Mouse (Mus musculus) liver (tissue): ENCODE measurements around the gene Olfr592.
"Not testable (repeated sequence)": the region's sequence is repeated elsewhere in the genome, so short reads cannot be mapped to it uniquely, and the experiment has no call there.

Experiments
- DNase-seq: peaks from one replicate; pipeline ENCODE4 v3.0.0-alpha.2; 2020; ENCODE audit warnings: mixed read lengths

Olfr592 gene

GRCm38 (mm10) chr7:103184503-103184902 lies at the start of gene Olfr592:
Olfr592 (plus strand) TSS chr7:103184803.
- not testable (repeated sequence) for DNase-seq

- DNase-seq, result no peak
These were observed 44.0 kb upstream of the Olfr592 start, which contains the start of gene Olfr588-ps1 for GRCm38 (mm10) chr7:103140579-103140978. Olfr588-ps1 (plus strand) TSS chr7:103140879.

GRCm38 (mm10) chr7:103156256-103156655 lies 28.3 kb upstream of the Olfr592 start, which contains the start of gene Olfr589:
Olfr589 (minus strand) TSS chr7:103156356.
- DNase-seq, result no peak

GRCm38 (mm10) chr7:103169697-103170096 lies 14.9 kb upstream of the Olfr592 start:
- DNase-seq, result no peak

- DNase-seq, result no peak
These were observed 6.4 kb upstream of the Olfr592 start, which contains the start of gene Olfr591 for GRCm38 (mm10) chr7:103178240-103178639. Olfr591 (minus strand) TSS chr7:103178340.

- DNase-seq, result no peak
These were observed 27.0 kb downstream of the Olfr592 start, which contains the start of gene Olfr593 for GRCm38 (mm10) chr7:103211562-103211961. Olfr593 (plus strand) TSS chr7:103211862.

- not testable (repeated sequence) for DNase-seq
These were observed 27.4 kb downstream of the Olfr592 start for GRCm38 (mm10) chr7:103212050-103212449.

GRCm38 (mm10) chr7:103216696-103217095 lies 32.1 kb downstream of the Olfr592 start, which contains the start of gene Olfr594:
Olfr594 (plus strand) TSS chr7:103216996.
- DNase-seq, result no peak
